Mouse (Mus musculus) embryo, embryonic 10 days (tissue): ENCODE measurements around the gene Mmp2.
"Not testable (repeated sequence)": the region's sequence is repeated elsewhere in the genome, so short reads cannot be mapped to it uniquely, and the experiment has no call there.

Source experiments
- DNase-seq: peaks from one replicate; pipeline ENCODE4 v3.0.0-alpha.2; 2015; ENCODE audit warnings: low spot score

Gene Mmp2

GRCm38 (mm10) chr8:92838616-92839015 is 11.5 kb downstream of the Mmp2 start:
- DNase-seq, result no peak

GRCm38 (mm10) chr8:92839161-92839560 is 12.1 kb downstream of the Mmp2 start:
- no peak for DNase-seq

- DNase-seq, result no peak
These were observed 12.8 kb downstream of the Mmp2 start for GRCm38 (mm10) chr8:92839876-92840275.

- DNase-seq, result no peak
These were observed 19.6 kb downstream of the Mmp2 start for GRCm38 (mm10) chr8:92846684-92847083.

- peak; percentile 51 for DNase-seq
These were observed 20.2 kb downstream of the Mmp2 start for GRCm38 (mm10) chr8:92847299-92847698.

GRCm38 (mm10) chr8:92849261-92849660 is 22.2 kb downstream of the Mmp2 start:
- peak; percentile 32 for DNase-seq

GRCm38 (mm10) chr8:92850239-92850638 is 23.1 kb downstream of the Mmp2 start:
- DNase-seq, result no peak

- no peak for DNase-seq
These were observed 24.3 kb downstream of the Mmp2 start for GRCm38 (mm10) chr8:92851381-92851780.

GRCm38 (mm10) chr8:92853188-92853983 is 26.3 kb downstream of the Mmp2 start:
- no peak for DNase-seq

- no peak for DNase-seq
These were observed 27.6 kb downstream of the Mmp2 start for GRCm38 (mm10) chr8:92854673-92855072.

- peak; percentile 68 for DNase-seq
These were observed 28.2 kb downstream of the Mmp2 start, which contains the start of gene Lpcat2 for GRCm38 (mm10) chr8:92855171-92855894. TSS of gene Lpcat2 (plus strand) at chr8:92855339.

GRCm38 (mm10) chr8:92856273-92856986 is 29.3 kb downstream of the Mmp2 start:
- no peak for DNase-seq

- DNase-seq, result no peak
These were observed 31.5 kb downstream of the Mmp2 start for GRCm38 (mm10) chr8:92858475-92859182.

GRCm38 (mm10) chr8:92861977-92862376 is 34.9 kb downstream of the Mmp2 start:
- DNase-seq, result no peak

- DNase-seq, result no peak
These were observed 43.2 kb downstream of the Mmp2 start for GRCm38 (mm10) chr8:92870281-92870680.

GRCm38 (mm10) chr8:92872063-92872759 is 45.1 kb downstream of the Mmp2 start:
- no peak for DNase-seq

- no peak for DNase-seq
These were observed 48.7 kb downstream of the Mmp2 start for GRCm38 (mm10) chr8:92875795-92876194.

- DNase-seq, result no peak
These were observed 54.2 kb downstream of the Mmp2 start for GRCm38 (mm10) chr8:92881247-92881646.

- DNase-seq, result no peak
These were observed 56.7 kb downstream of the Mmp2 start for GRCm38 (mm10) chr8:92883771-92884170.

GRCm38 (mm10) chr8:92892216-92892615 is 65.1 kb downstream of the Mmp2 start:
- DNase-seq, result not testable (repeated sequence)

- no peak for DNase-seq
These were observed 66.8 kb downstream of the Mmp2 start for GRCm38 (mm10) chr8:92893870-92894269.
